Mouse (Mus musculus) liver, postnatal 0 days (tissue): ENCODE measurements at regions not wholly inside any gene's neighbourhood (a gene's known extent, or its start where the extent isn't known, plus 50 kb on each side); places are given as distances from the start of the nearest gene placed in this dataset.

Experiments
- ATAC-seq: fragments of 200-750 bp; cut with Nextera tagmentation; 2 replicates; pipeline ENCODE4 v1.8.0; 2017; ENCODE audit warnings: mild to moderate bottlenecking, moderate library complexity
- DNase-seq: peaks from one replicate; pipeline ENCODE4 v3.0.0-alpha.2; 2016
- H3K27ac ChIP-seq: fragments of 300-500 bp; sonication (generic); 2 replicates; pipeline ENCODE4 v1.5.1; 2014; ENCODE audit warnings: antibody characterized with exemption, moderate library complexity, mild to moderate bottlenecking, low read depth
- H3K27me3 ChIP-seq: fragments of 300-500 bp; sonication (generic); 2 replicates; pipeline ENCODE4 v1.6.1; 2014; ENCODE audit warnings: low read length, control low read depth, mixed read lengths; ENCODE audit not compliant: insufficient read depth
- H3K36me3 ChIP-seq: fragments of 300-500 bp; sonication (generic); replicated peaks from 2 replicates; pipeline ENCODE4 v1.6.1; 2014; ENCODE audit warnings: mild to moderate bottlenecking, control low read depth, low read length, moderate library complexity, mixed read lengths; ENCODE audit not compliant: insufficient read depth
- H3K4me1 ChIP-seq: fragments of 300-500 bp; sonication (generic); 2 replicates; pipeline ENCODE4 v1.6.1; 2014; ENCODE audit warnings: antibody characterized with exemption, mild to moderate bottlenecking, control low read depth; ENCODE audit not compliant: insufficient read depth
- H3K4me2 ChIP-seq: fragments of 300-500 bp; sonication (generic); 2 replicates; pipeline ENCODE4 v1.6.1; 2014; ENCODE audit warnings: low read depth, mild to moderate bottlenecking, low read length, moderate library complexity, mixed read lengths
- H3K4me3 ChIP-seq: fragments of 300-500 bp; sonication (generic); 2 replicates; pipeline ENCODE4 v1.5.1; 2014; ENCODE audit warnings: low read depth, low read length
- H3K9ac ChIP-seq: fragments of 300-500 bp; sonication (generic); replicated peaks from 2 replicates; pipeline ENCODE4 v1.6.1; 2014; ENCODE audit warnings: mild to moderate bottlenecking, moderate library complexity
- H3K9me3 ChIP-seq: fragments of 300-500 bp; sonication (generic); 2 replicates; pipeline ENCODE4 v1.6.1; 2016; ENCODE audit warnings: mild to moderate bottlenecking, control low read depth, low read length, mixed read lengths
- CTCF ChIP-seq: sonication (generic); IDR thresholded peaks from 2 replicates; pipeline ENCODE4 v1.5.1; 2016; ENCODE audit warnings: antibody characterized with exemption, low read depth
- EP300 ChIP-seq: IDR thresholded peaks from 2 replicates; pipeline ENCODE4 v1.6.1; 2016; ENCODE audit warnings: antibody characterized with exemption, low read depth, mild to moderate bottlenecking
- WGBS: fragments of 180-500 bp; shearing (Covaris S2); extraction: QIAGEN DNeasy Blood & Tissue Kit; methylation state at CpG from one replicate; pipeline ENCODE4 v1.1.7; 2014; ENCODE audit not compliant: insufficient replicate concordance; 5-methylcytosine and 5-hydroxymethylcytosine counted together

GRCm38 (mm10) chr12:8447612-8448011 is 52.2 kb downstream of the Rhob start:
- 54% methylated on average over 9 of the region's 9 CpGs for WGBS

DNA sequence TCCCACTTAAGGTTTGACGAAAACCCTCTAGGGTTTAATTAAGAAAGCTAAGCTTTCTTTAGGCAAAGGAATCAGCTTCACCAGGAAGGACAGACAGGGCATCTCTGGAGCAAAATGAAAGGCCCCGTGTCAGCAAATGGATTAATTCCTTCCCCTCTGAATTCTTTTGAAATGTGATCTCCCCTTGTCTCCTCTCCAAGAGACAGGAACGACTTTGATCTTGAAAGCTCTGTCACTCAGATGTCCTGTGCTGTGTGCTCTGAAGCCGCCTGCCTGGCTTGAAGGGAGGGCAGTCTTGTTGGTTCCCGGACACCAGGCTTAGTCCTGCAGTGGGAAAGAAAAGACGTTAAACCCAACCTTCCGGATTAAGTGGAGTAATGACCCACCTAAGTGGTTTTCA is 52.8 kb downstream of the Rhob start:
- whole genome bisulfite sequencing: 44% methylated on average over 7 of the region's 7 CpGs

More at GRCm38 (mm10) chr12:8447612-8448011, 52.2 kb downstream of the Rhob start:
- Histone ChIP-seq H3K4me3 (no peak overlapping the region), H3K27me3 (no peaks in the 10 kb centered on the region; the same call in 1 of the 2 replicates), H3K9ac (no peak overlapping the region), H3K9me3 (no peaks in the 10 kb centered on the region), H3K4me2 (no peak overlapping the region), H3K27ac (no peak overlapping the region), H3K36me3 (no peaks in the 10 kb centered on the region), H3K4me1 (peaks cover 14% of the 10 kb centered on the region; the same call in 1 of the 2 replicates)
- DNase-seq (no peak), ATAC-seq (no peak)
- TF ChIP-seq CTCF (no peak), EP300 (no peak)

DNA sequence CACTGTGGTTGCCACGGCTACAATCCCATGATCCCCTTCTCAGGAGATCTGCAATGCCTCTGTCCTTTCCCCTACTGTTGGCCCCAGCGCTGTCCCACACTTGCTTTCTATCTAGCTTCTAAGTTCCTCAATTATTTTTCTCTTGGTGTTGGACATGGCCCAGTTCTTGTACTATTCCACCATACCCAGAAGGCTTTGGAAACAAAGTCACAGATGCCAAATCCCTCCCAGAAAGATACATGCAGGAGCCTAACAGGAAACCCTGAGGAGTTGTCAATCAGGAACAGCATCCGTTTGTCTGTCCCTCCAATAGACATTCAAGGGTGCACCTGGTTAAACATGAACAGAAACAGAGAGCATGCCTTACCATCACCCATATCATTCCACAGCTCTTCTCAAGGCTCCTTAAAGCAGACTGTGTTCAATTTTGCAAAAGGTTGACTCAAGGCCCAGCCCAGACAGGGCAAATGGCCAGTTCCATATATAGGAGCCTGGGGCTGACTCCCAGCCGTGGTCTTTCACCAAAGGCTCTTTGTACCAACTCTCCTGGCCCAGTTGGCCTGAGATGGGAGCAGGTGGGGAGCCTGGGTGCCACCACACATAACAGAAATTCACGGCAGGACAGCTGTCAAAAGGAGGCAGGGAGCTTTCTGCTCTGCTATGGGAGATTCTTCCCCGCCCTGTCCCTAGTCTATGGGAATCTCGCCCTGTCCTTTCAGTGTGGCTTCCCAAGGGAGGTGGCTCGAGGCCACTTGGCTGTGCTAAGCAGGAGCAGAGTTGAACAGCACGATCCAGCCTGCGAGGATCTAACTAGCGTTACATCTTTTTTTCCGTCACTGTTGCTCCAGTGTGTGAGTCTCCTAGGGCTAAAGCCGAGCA is 54.6 kb downstream of the Rhob start:
- no peak overlapping the region for H3K27ac ChIP-seq
- no peaks in the 10 kb centered on the region; the same call in 1 of the 2 replicates for H3K27me3 ChIP-seq
- H3K4me3 ChIP-seq: no peak overlapping the region
- TF ChIP-seq EP300 (no peak), CTCF (no peak)
- H3K4me1 ChIP-seq: peaks cover 17% of the 10 kb centered on the region; the same call in 1 of the 2 replicates
- H3K36me3 ChIP-seq: no peaks in the 10 kb centered on the region
- no peaks in the 10 kb centered on the region for H3K9me3 ChIP-seq
- ATAC-seq: no peak
- WGBS: 75% methylated on average over 13 of the region's 13 CpGs
- H3K4me2 ChIP-seq: no peak overlapping the region
- DNase-seq: no peak
- no peak overlapping the region for H3K9ac ChIP-seq

More for the DNA sequence above, 52.8 kb downstream of the Rhob start:
- no peak for TF ChIP-seq EP300
- no peak for TF ChIP-seq CTCF
- ATAC-seq: no peak
- Histone ChIP-seq H3K9me3 (no peaks in the 10 kb centered on the region), H3K4me1 (peaks cover 14% of the 10 kb centered on the region; the same call in 1 of the 2 replicates), H3K27me3 (no peaks in the 10 kb centered on the region; the same call in 1 of the 2 replicates), H3K4me2 (no peak overlapping the region), H3K4me3 (no peak overlapping the region), H3K27ac (no peak overlapping the region), H3K36me3 (no peaks in the 10 kb centered on the region), H3K9ac (no peak overlapping the region)
- DNase-seq: no peak

DNA sequence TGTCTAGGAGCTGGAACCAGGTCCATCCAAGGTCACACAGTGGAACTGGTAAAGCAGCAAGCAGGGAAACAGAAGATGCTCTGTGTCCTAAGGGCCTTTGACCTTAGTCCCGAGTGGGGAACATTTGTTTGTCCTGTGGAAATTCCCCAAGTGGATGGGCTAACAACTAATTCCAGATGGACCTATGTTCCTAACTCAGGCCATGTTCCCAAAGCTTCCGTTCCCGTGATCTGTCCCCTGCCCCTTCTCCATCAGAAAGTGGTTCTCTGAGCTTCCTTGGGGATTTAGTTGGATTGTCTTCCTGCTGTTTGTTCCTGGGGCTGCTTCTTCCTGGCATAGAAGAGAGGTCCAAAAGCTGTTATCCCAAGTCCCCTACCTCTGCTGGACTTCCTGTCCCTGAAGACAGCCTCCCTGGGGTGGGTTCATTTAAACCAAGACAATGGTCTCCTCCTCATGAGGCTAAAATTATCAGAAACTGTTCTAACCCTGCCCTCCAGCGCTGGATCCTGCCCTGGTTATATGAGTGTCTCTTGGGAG is 55.8 kb downstream of the Rhob start:
- H3K9ac ChIP-seq: no peak overlapping the region
- no peaks in the 10 kb centered on the region for H3K9me3 ChIP-seq
- H3K27ac ChIP-seq: no peak overlapping the region
- ATAC-seq (no peak), DNase-seq (no peak)
- H3K36me3 ChIP-seq: no peaks in the 10 kb centered on the region
- 46% methylated on average over 4 of the region's 4 CpGs for WGBS
- TF ChIP-seq EP300 (no peak), CTCF (no peak)
- H3K4me2 ChIP-seq: no peak overlapping the region
- H3K4me1 ChIP-seq: peaks cover 17% of the 10 kb centered on the region
- H3K27me3 ChIP-seq: no peaks in the 10 kb centered on the region; the same call in 1 of the 2 replicates
- no peak overlapping the region for H3K4me3 ChIP-seq

DNA sequence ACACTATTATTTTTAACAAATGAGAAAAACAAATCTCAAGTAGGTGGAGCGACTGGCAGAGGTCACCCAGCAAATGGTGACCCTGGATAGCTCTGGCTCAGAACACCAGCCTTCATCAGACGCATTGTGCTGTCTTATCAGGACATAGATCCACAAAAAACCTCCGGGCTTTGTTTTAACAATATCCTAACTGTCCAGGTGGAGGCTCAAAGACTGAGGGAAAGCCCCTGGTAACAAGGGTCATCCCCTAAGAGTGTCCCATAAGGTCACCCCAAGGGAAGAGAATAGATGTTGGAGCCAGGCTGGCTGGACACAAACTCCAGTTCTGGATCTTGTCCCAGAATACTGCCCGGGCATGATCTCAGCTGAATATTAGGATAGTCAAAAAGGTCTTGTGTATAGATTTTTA is 56.6 kb downstream of the Rhob start:
- Histone ChIP-seq H3K4me3 (no peak overlapping the region), H3K4me2 (no peak overlapping the region), H3K9ac (no peak overlapping the region), H3K36me3 (no peaks in the 10 kb centered on the region), H3K27me3 (no peaks in the 10 kb centered on the region), H3K4me1 (peaks cover 17% of the 10 kb centered on the region), H3K9me3 (no peaks in the 10 kb centered on the region), H3K27ac (no peak overlapping the region)
- 64% methylated on average over 4 of the region's 4 CpGs for WGBS
- ATAC-seq (peak; percentile 35; the same call in 1 of the 2 replicates), DNase-seq (no peak)
- TF ChIP-seq CTCF (no peak), EP300 (no peak)

GRCm38 (mm10) chr12:8441275-8441674 is 58.5 kb downstream of the Rhob start:
- no peak overlapping the region for H3K9ac ChIP-seq
- DNase-seq: no peak
- H3K27me3 ChIP-seq: no peaks in the 10 kb centered on the region
- peaks cover 23% of the 10 kb centered on the region for H3K4me1 ChIP-seq
- H3K9me3 ChIP-seq: no peaks in the 10 kb centered on the region
- no peak overlapping the region for H3K27ac ChIP-seq
- no peak overlapping the region for H3K4me2 ChIP-seq
- WGBS: 77% methylated on average over 4 of the region's 4 CpGs
- no peak overlapping the region for H3K4me3 ChIP-seq
- TF ChIP-seq CTCF: no peak
- no peak for TF ChIP-seq EP300
- no peak for ATAC-seq
- no peaks in the 10 kb centered on the region for H3K36me3 ChIP-seq
